Mouse (Mus musculus): ENCODE measurements around the gene Layn.

DNA sequence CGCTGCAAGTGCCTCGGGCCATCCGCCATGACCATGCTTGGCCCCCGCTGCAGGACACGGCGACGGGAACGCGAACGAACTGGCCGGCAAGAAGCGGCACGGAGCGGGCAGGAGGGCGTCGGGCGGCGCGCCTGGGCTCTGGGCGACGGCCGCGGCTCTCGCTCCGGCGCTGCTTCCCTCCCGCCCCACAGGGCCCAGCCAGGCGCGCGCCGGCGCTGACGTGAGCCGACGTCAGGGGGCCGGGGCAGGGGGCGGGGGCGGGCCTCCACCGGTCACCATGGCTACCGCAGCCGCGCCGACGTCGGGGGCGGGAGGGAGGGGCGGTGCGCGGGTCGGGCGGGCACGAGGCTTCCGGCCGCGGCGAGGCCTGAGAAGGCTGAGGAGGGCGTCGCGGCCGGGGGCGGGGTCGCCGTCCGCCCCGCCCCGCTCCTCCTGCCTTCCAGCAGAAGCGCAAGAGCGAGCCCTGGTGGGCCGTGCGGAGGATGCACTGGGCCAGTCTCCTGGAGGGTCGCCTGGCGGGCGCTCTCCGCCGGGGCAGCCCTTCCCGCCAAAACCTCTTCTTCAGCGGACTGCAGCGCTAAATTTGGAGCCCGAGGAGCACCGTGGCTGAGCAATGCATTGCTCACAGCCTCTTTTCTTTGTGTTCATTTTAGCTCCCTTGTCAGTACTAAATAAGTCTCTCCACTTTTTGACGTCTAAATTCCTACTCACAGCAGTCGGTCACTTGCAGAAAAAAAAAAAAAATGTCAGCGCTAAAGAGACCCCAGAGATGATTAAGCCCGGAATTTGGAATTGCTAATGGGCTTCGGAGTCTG, 67.8 kb downstream of the Layn start, which contains the start of gene Sik2:
- TF ChIP-seq HCFC1 (IDR thresholded peaks at IDR 0.05; ENCODE audit: borderline replicate concordance, insufficient read depth, low read length) (no peak; the same call in 1 of the 2 replicates), ZC3H11A (IDR thresholded peaks at IDR 0.05; ENCODE audit: borderline replicate concordance, low read depth, low read length) (peak; percentile 96)

Data from ES-E14 (cell line).